ENCODE assay signal across 23 mouse cellular contexts in genomic region chr17:11229011-11229410, GRCm38 (mm10).
"Had no signal": no experiment of that assay in that cellular context is flagged by ENCODE, and none has a peak within 500 bp of the region (broad histone marks: within the 10 kb centered on the region; RNA-seq: fewer than 3 reads in every experiment).

No protein-coding gene starts in this region.

- H3K36me3 ChIP-seq: heart, embryonic 13.5 days; heart, embryonic 15.5 days; hindbrain, embryonic 13.5 days; hindbrain, embryonic 15.5 days; kidney, embryonic 15.5 days; limb, embryonic 13.5 days; limb, embryonic 15.5 days; liver, embryonic 12.5 days had no signal

- H3K9me3 ChIP-seq: heart, embryonic 13.5 days; heart, embryonic 15.5 days; hindbrain, embryonic 13.5 days; hindbrain, embryonic 15.5 days; kidney, embryonic 15.5 days; limb, embryonic 13.5 days; limb, embryonic 15.5 days; liver, embryonic 12.5 days had no signal

- H3K4me3 ChIP-seq: heart, embryonic 13.5 days; heart, embryonic 15.5 days; hindbrain, embryonic 13.5 days; hindbrain, embryonic 15.5 days; kidney, embryonic 15.5 days; limb, embryonic 13.5 days; limb, embryonic 15.5 days; liver, embryonic 12.5 days had no signal

- H3K27me3 ChIP-seq: heart, embryonic 15.5 days; hindbrain, embryonic 13.5 days; hindbrain, embryonic 15.5 days; kidney, embryonic 15.5 days; limb, embryonic 13.5 days; limb, embryonic 15.5 days; liver, embryonic 12.5 days had no signal

- H3K4me1 ChIP-seq: heart, embryonic 13.5 days; heart, embryonic 15.5 days; kidney, embryonic 15.5 days; limb, embryonic 15.5 days; liver, embryonic 12.5 days had no signal

- H3K27ac ChIP-seq: heart, embryonic 13.5 days; heart, embryonic 15.5 days; hindbrain, embryonic 13.5 days; hindbrain, embryonic 15.5 days; hindbrain, postnatal 0 days; kidney, embryonic 15.5 days; kidney, postnatal 0 days; limb, embryonic 13.5 days; limb, embryonic 15.5 days; liver, embryonic 12.5 days; liver, embryonic 14.5 days had no signal

- DNase-seq: gastrocnemius, postnatal 36 days; heart, adult 18-20 months; heart, postnatal 14 days; heart, postnatal 36 days; kidney, adult 11 months; kidney, adult 2 months; kidney, adult 9 months; kidney, postnatal 14 days; kidney, postnatal 36 days; layer of hippocampus, postnatal 36 days; left cerebral cortex, postnatal 4 days; lung, adult 18-20 months had no signal
